Mouse (Mus musculus) cerebellum, adult 2 months (tissue): ENCODE results near the gene Sult6b2. TPM values are rescaled to one million over a fixed set of nuclear protein-coding genes. Genes with fewer than 3 reads are reported as not detected.

Experiments
- DNase-seq, 2 experiments: peaks; one replicate each; pipeline ENCODE4 v3.0.0; 2021
- H3K27ac ChIP-seq: fragments of 200-500 bp; 2 replicates; pipeline ENCODE4 v1.5.1; 2012; ENCODE audit warnings: low read length, control low read depth, inconsistent platforms; ENCODE audit not compliant: insufficient read depth
- H3K27me3 ChIP-seq: fragments of 200-500 bp; 2 replicates; pipeline ENCODE4 v1.6.1; 2012; ENCODE audit warnings: inconsistent platforms, mild to moderate bottlenecking, low read length, moderate library complexity; ENCODE audit not compliant: control insufficient read depth, insufficient read depth
- H3K4me1 ChIP-seq: fragments of 200-500 bp; 2 replicates; pipeline ENCODE4 v1.6.1; 2011; ENCODE audit warnings: low read length; ENCODE audit not compliant: control insufficient read depth, insufficient read depth
- H3K4me3 ChIP-seq: fragments of 200-500 bp; replicated peaks from 2 replicates; pipeline ENCODE3; 2011; ENCODE audit warnings: mild to moderate bottlenecking, low read depth, low read length, control low read depth; ENCODE audit not compliant: insufficient read depth
- CTCF ChIP-seq: fragments of 200-500 bp; IDR thresholded peaks from 2 replicates; pipeline ENCODE4 v1.5.1; 2011; ENCODE audit warnings: low read depth, mild to moderate bottlenecking, control low read depth, low read length, moderate library complexity, borderline replicate concordance; ENCODE audit not compliant: insufficient read depth
- POLR2A ChIP-seq: fragments of 200-500 bp; IDR thresholded peaks from 2 replicates; pipeline ENCODE4 v1.6.1; 2011; ENCODE audit warnings: low read length, control low read depth, borderline replicate concordance; ENCODE audit not compliant: insufficient read depth
- WGBS: fragments of 180-500 bp; shearing (Covaris S2); methylation state at CpG from one replicate; pipeline ENCODE4 v1.1.7; 2018; 5-methylcytosine and 5-hydroxymethylcytosine counted together
- polyA plus RNA-seq: library from polyadenylated mRNA; depleted of rRNA; stranded (reverse); fragments of >200 nt; gene quantifications from 2 replicates; pipeline ENCODE4 v1.2.3, GENCODE M21; 2012

Sult6b2 gene
- polyA plus RNA-seq, 1 experiment: 0.38 TPM

GRCm38 (mm10) chr6:142838501-142838900 lies 34.2 kb upstream of the Sult6b2 start:
- TF ChIP-seq CTCF (no peak), POLR2A (no peak)
- Histone ChIP-seq H3K4me1 (0 out of 2 replicates have a peak, but pooled peaks cover 3% of the 10 kb centered on the region), H3K27me3 (no peaks in the 10 kb centered on the region), H3K27ac (no peak overlapping the region), H3K4me3 (no peak overlapping the region)
- peak in 1 of 2 experiments; percentile 6 for DNase-seq
- 92% methylated on average over 1 of the region's 1 CpGs for WGBS

- Histone ChIP-seq H3K27ac (no peak overlapping the region), H3K4me3 (no peak overlapping the region), H3K27me3 (no peaks in the 10 kb centered on the region), H3K4me1 (0 out of 2 replicates have a peak, but pooled peaks cover 3% of the 10 kb centered on the region)
- 76% methylated on average over 9 of the region's 9 CpGs for WGBS
- peak in 1 of 2 experiments; percentile 2 for DNase-seq
- TF ChIP-seq POLR2A (no peak), CTCF (no peak)
Observed at GRCm38 (mm10) chr6:142837326-142837725, 33.0 kb upstream of the Sult6b2 start.

GRCm38 (mm10) chr6:142835726-142836125 lies 31.4 kb upstream of the Sult6b2 start:
- 44% methylated on average over 18 of the region's 18 CpGs for WGBS
- DNase-seq: peak in 1 of 2 experiments; percentile 11
- no peaks in the 10 kb centered on the region for H3K27me3 ChIP-seq
- H3K27ac ChIP-seq: no peak overlapping the region
- TF ChIP-seq POLR2A (no peak), CTCF (no peak)
- 0 out of 2 replicates have a peak, but pooled peaks cover 3% of the 10 kb centered on the region for H3K4me1 ChIP-seq
- H3K4me3 ChIP-seq: no peak overlapping the region

GRCm38 (mm10) chr6:142834911-142835310 lies 30.6 kb upstream of the Sult6b2 start:
- no peak for TF ChIP-seq POLR2A
- TF ChIP-seq CTCF: no peak
- H3K4me1 ChIP-seq: 0 out of 2 replicates have a peak, but pooled peaks cover 3% of the 10 kb centered on the region

GRCm38 (mm10) chr6:142831706-142832105 lies 27.4 kb upstream of the Sult6b2 start:
- Histone ChIP-seq H3K4me3 (no peak overlapping the region), H3K4me1 (0 out of 2 replicates have a peak, but pooled peaks cover 3% of the 10 kb centered on the region), H3K27me3 (no peaks in the 10 kb centered on the region), H3K27ac (no peak overlapping the region)
- no peak for DNase-seq
- 79% methylated on average over 3 of the region's 3 CpGs for WGBS
- TF ChIP-seq CTCF: no peak
- TF ChIP-seq POLR2A: no peak

More at GRCm38 (mm10) chr6:142834911-142835310, 30.6 kb upstream of the Sult6b2 start:
- peak in 1 of 2 experiments; percentile 2 for DNase-seq
- Histone ChIP-seq H3K4me3 (no peak overlapping the region), H3K27ac (no peak overlapping the region), H3K27me3 (no peaks in the 10 kb centered on the region)
- 74% methylated on average over 4 of the region's 4 CpGs for WGBS

GRCm38 (mm10) chr6:142831243-142831642 lies 26.9 kb upstream of the Sult6b2 start:
- 68% methylated on average over 8 of the region's 8 CpGs for WGBS
- Histone ChIP-seq H3K27ac (no peak overlapping the region), H3K4me1 (0 out of 2 replicates have a peak, but pooled peaks cover 3% of the 10 kb centered on the region), H3K4me3 (no peak overlapping the region), H3K27me3 (no peaks in the 10 kb centered on the region)
- DNase-seq: no peak
- TF ChIP-seq POLR2A (no peak), CTCF (no peak)

GRCm38 (mm10) chr6:142830221-142830620 lies 25.9 kb upstream of the Sult6b2 start:
- Histone ChIP-seq H3K27me3 (no peaks in the 10 kb centered on the region), H3K4me1 (0 out of 2 replicates have a peak, but pooled peaks cover 3% of the 10 kb centered on the region), H3K27ac (no peak overlapping the region), H3K4me3 (no peak overlapping the region)
- no peak for TF ChIP-seq CTCF
- TF ChIP-seq POLR2A: no peak
- 86% methylated on average over 3 of the region's 3 CpGs for WGBS
- no peak for DNase-seq

- Histone ChIP-seq H3K4me1 (no peaks in the 10 kb centered on the region), H3K4me3 (no peak overlapping the region), H3K27ac (no peak overlapping the region), H3K27me3 (no peaks in the 10 kb centered on the region)
- 90% methylated on average over 5 of the region's 5 CpGs for WGBS
- TF ChIP-seq POLR2A: no peak
- TF ChIP-seq CTCF: no peak
- no peak for DNase-seq
Observed at GRCm38 (mm10) chr6:142825449-142825848, 21.1 kb upstream of the Sult6b2 start.
